Mouse (Mus musculus) left cerebral cortex, adult 18-20 months (tissue): ENCODE measurements at regions not wholly inside any gene's neighbourhood (a gene's known extent, or its start where the extent isn't known, plus 50 kb on each side); places are given as distances from the start of the nearest gene placed in this dataset.

ENCODE experiments used
- DNase-seq, 2 experiments: peaks; one replicate each; pipeline ENCODE4 v3.0.0; 2021 to 2022; ENCODE audit warnings: low spot score in 2 of 2, mixed read lengths in 1 of 2

- no peak for DNase-seq
Measured at GRCm38 (mm10) chr10:97778531-97778930, 52.0 kb upstream of the C030005K15Rik start.

- no peak for DNase-seq
Measured at GRCm38 (mm10) chr10:97779335-97779734, 52.8 kb upstream of the C030005K15Rik start.

DNA sequence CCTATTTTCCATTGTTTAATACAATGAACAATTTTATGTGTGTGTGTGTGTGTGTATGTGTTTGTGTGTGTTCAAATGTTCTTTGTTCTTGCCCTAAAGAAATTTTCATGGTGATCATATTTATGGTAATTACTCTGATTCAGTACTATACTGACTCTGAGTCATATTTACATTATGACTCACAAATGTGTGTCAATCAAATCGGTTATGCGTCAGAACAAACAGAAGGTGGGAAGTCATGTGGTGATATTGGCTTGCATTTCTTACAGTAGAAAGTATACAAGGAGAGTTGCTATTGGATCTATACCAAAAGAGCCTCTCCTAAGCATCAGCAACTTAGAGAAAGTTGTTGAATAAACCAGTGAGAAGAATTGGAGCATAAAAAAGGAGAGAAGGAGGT, 67.2 kb upstream of the C030005K15Rik start:
- DNase-seq = peak in 1 of 2 experiments; percentile 7

DNA sequence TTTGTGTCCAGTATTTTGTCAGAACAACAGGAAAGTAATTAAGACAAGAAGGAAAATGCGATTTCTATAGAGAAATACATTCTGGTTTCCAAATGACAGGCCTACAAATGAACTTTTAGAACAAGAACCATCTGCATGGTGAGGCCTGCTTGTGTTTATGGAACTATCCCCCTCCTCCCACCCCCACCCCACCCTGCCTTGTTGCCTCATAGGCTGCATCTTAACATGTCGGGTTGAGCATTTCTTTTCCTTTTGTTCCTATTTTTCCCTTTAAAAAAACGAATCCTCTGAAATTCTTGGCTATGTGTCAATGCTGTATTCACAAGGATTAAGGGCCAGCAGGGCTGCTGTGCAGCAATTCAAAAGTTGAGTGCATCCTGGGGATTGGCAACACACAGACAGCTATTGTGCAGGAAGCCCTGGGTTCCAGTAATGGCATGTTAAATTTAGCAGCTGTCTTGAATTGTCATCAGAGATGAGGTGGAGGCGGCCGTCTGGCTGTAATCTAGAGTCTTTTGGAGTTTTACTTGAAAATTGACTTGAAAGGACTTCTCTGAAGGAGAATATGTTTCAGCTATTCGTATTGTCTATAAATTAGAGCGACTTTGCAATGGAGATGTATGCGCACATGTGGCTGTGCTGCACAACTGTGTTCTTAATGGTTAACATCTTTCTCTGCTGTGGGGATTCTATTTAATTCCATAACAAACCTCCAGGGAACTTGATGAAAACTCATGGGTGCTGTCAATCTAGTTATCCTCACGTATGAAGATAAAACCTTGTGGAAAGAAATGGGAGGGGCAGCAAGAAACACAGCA, 75.1 kb upstream of the C030005K15Rik start:
- peak; percentile 7 to 42 for DNase-seq

GRCm38 (mm10) chr10:97807947-97808346, 81.4 kb upstream of the C030005K15Rik start:
- DNase-seq = no peak

DNA sequence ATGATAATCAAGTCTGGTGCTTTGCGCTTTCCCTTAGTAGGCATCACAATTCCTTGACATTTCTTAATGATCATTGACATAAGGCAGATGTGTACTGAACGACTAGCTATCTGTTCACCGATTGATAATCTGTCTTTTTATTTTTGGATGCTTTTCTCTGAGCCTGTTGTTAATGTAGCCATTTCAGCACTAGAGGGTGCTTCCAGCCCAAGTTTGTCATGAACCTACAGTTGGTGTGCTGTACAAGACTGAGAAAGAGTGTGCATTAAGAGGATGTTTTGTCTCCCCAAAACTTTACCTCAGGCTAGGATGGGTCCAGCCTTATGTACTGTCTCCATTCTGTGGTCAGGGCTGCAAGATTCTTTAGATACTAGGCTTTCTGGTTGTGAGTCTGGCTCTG, 116.0 kb upstream of the C030005K15Rik start:
- DNase-seq = peak in 1 of 2 experiments; percentile 33

DNA sequence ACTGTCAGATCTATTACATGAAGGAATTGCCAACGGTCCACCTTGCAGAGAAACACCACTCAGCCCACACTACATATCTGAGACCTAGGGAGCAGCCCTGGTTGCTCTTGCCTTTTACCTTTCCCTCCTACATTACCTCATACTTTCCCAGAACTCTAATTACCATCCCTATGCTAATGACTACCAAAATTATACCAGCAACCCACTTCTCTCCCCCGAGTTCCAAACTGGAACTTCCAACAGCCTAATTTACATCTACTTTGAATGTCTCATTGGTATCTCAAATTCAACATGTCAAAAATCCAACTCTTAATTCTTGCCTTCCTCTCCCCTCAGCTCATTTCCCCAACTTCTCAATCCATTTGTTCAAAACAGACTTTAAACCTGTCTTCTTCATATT, 124.9 kb upstream of the C030005K15Rik start:
- no peak for DNase-seq

DNA sequence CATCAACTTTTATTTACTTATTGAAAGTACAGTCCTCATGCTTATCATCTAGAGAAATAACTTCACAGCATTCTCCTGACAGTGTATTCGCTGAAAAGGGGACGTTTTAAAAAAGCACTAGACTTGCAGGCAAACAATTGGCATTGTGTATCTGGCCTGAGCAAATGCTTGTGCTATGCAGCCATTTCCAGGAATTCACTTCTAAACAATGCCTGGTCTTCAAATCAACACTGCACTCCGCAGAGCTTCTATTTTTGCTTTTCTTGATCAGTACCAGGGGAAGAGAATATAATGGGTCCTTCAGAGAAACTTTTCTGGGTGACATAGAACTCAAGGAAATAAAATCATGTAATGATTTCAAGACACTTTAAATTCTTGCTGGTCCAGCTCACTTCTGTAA, 150.5 kb upstream of the C030005K15Rik start:
- DNase-seq = no peak

- peak in 1 of 2 experiments; percentile 2 for DNase-seq
Measured at GRCm38 (mm10) chr10:97886049-97886448, 159.5 kb upstream of the C030005K15Rik start.

DNA sequence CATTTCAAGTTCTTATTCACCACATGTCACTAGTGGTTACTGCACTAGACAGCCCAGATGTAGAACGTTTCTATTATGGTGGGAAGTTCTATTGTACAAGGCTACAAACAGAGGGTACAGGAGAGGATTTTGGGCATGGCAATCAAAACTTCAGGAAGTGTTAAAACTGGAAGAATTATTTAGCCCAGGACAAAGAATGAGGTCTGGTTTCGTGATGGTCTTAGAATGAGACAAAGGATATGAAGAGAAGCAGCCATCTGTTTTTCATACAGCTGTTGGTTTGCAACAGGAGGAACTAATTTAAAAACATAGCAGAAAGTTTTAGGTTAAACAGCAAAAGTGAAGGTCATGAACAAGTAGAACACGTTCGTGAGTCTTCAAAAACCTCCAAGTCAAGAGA, 179.2 kb upstream of the C030005K15Rik start:
- DNase-seq = no peak

- DNase-seq = no peak
Measured at GRCm38 (mm10) chr10:97925568-97925967, 199.0 kb upstream of the C030005K15Rik start.

- peak in 1 of 2 experiments; percentile 13 for DNase-seq
Measured at GRCm38 (mm10) chr10:97940345-97940744, 213.8 kb upstream of the C030005K15Rik start.

GRCm38 (mm10) chr10:97965881-97966280, 239.3 kb upstream of the C030005K15Rik start:
- no peak for DNase-seq

DNA sequence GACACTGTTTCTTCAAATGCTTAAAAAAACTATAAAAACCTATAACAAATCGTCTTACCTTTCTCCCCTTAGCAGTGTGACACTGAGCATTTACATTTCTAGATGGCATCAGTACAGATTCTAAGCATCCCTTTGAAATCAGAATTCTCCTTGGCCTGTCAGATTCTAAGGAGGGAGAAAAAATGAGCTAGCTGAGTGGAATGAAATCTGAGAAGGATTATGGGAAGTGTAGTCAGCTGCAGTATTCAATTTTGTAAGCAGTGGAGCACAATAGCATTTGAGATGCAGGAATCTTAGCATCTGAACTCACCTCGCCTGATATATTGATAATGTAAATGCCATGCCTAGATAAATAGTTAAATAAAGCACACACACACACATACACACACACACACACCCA, 240.4 kb upstream of the C030005K15Rik start:
- no peak for DNase-seq

DNA sequence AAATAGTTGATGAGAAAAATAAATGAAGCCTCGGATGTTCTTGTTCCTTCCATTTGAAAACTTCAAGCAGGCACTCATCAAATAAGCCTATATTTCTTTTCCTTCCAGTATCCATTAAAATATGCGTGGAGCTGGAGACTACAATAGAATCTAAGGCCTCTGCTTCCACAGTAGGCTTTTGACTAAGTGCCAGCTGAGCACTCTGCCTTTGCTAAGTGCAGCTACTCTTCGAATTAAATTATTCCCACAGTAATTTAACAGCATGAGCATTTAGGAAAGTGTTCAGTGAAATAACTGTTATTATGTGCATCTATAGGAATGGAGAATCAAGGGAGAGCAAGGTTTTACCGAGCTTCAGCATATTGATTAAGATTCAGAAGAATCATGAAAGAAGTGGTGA, 280.5 kb upstream of the C030005K15Rik start:
- DNase-seq = peak; percentile 4 to 8

- DNase-seq = no peak
Measured at GRCm38 (mm10) chr10:98008355-98008754, 281.8 kb upstream of the C030005K15Rik start.

- no peak for DNase-seq
Measured at GRCm38 (mm10) chr10:98012916-98013315, 286.4 kb upstream of the C030005K15Rik start.

- no peak for DNase-seq
Measured at GRCm38 (mm10) chr10:98014985-98015902, 288.7 kb upstream of the C030005K15Rik start.

DNA sequence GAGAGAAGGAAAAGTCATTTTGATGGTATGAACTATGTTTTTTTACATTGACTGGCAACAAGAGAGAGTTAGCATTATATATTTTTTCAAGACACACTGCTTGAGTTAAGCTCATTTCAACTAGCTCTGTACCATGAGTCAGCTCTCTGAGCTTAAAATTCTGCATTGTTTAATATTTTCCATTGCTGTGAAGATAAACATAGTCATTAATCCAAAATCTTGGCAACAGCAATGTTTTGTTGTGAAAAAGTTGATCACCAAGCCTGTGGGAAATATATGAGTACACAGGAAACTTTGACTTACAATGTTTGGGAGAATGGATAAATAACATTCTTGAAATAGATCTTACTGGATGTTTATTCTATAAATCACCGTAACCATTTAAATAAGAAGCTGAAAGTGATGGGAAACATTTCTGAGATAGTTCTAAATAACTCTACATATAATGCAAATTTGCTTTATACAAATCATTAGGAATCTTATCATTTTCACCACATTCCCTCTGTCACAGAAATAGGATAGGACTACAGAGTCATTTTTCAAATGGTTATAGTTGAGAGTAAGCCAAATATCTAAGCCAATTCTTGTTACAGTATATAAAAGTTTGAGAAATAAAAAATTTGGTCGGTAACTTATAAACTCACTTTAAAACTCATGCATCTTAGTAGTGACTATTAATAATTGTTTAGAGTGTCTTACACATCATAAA, 290.2 kb upstream of the C030005K15Rik start:
- DNase-seq = no peak

GRCm38 (mm10) chr10:98029124-98029523, 302.6 kb upstream of the C030005K15Rik start:
- DNase-seq = no peak

DNA sequence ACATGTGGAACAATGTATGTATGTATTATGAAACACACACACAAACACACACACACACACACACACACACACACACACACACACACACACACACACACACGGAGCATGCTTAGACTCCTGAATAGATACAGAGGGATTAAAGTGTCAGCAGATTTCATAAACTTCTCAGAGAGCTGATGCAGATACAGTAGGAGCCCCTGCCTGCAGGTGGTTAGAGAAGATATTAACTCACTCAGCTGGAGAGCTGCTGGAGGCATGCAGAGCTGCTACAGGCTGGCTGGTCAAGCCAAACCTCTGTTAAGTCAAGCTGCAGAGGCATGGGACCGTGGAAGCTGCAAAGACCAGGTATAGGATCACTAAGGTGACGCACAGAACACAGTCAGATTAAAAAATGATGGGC, 303.1 kb upstream of the C030005K15Rik start:
- DNase-seq = no peak
